Mouse (Mus musculus): ENCODE results near the gene Ptpn3. TPM values are rescaled to one million over a fixed set of nuclear protein-coding genes. Genes with fewer than 3 reads are reported as not detected.
A peak's percentile ranks its signal among the peaks of the same experiment; 100 is the strongest.

The Ptpn3 gene
- total and polyA plus RNA-seq, 3 experiments, result 10.7 to 41.5 (median 32.4) TPM

DNA sequence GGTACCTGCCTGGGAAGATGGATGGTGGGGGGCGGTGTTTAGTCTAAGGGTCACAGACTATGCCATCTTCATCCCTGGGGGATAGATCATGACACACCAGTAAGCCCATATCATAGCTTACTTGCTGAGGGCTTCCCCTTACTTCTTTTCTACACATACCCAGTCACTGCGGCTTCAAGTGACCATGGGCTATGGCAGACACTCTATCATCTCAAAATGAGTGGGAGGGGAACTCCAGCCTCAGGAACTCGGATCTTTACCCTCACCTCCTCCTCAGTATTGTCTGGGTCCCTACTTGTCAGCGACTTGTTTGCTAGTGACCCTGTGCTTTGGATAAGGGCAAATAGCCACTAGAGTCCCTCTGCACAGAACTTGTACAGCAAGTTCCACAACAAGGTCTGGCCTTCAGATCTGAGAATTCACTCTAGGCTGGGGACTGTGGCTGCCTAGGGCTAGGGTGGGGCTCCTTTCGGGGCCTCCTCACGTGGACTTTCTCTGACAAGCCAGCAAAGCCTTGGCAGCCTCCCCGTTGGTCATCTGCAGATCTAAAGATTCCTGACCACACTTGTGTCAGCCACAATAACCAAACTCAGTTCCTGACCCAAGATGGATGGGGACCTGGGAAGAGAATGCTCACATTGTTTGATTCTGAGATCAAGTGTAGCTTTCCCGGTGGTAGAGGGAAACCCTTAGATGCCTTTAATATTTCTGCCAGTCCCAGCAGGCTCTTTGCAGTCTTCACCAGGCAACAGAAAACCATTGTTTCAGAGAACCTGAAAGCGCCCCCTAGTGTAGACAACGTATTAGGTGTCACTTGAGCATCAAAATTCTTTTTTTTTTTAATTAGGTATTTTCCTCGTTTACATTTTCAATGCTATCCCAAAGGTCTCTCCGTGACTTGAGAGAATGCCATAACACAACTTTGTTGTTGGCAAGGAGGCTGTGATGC lies 134.4 kb downstream of the Ptpn3 start:
- no peak for DNase-seq
- WGBS, result 56% methylated on average over 12 of the region's 12 CpGs
- no peak overlapping the region for H3K4me3 ChIP-seq
- no peaks in the 10 kb centered on the region for H3K4me1 ChIP-seq (ENCODE audit: control insufficient read depth, insufficient read depth, low read length)
- no peak for TF ChIP-seq POLR2A (IDR thresholded peaks at IDR 0.05; ENCODE audit: insufficient read depth, low read depth, low read length)
- peak; percentile 28 for TF ChIP-seq CTCF (IDR thresholded peaks at IDR 0.05)
- no peak overlapping the region for H3K9ac ChIP-seq (ENCODE audit: low read depth, low read length)
- H3K27me3 ChIP-seq (ENCODE audit: control insufficient read depth, insufficient read depth, low read length), result no peaks in the 10 kb centered on the region
- no peak overlapping the region for H3K27ac ChIP-seq
- no peaks in the 10 kb centered on the region for H3K79me2 ChIP-seq (replicated peaks; ENCODE audit: control insufficient read depth, insufficient read depth, low read length)
- intact Hi-C loops (cut with DNase I), result no loop called here
- H3K36me3 ChIP-seq (ENCODE audit: control insufficient read depth, insufficient read depth, low read length), result no peaks in the 10 kb centered on the region

DNA sequence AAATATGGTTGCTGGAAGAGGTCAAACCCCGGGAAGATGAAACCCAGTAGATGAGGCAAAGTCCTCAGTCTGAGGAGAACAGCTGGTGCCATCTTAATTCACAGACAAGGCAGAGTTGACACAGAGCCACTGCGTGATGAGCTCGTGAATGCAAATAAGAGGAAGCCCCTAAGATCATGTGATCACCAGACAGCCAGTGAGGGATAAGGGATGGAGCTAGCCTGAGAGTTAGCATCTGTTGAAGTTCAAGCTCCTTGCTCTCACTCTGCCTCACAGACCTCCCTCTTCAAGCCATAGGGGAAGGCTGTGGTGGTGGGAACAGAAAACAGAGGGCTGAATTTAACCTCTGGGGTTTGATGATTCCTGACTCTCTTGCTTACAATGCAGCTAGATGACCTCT lies 136.0 kb downstream of the Ptpn3 start:
- Histone ChIP-seq H3K36me3 (ENCODE audit: control insufficient read depth, insufficient read depth, low read length) (no peaks in the 10 kb centered on the region), H3K79me2 (replicated peaks; ENCODE audit: control insufficient read depth, insufficient read depth, low read length) (no peaks in the 10 kb centered on the region), H3K27ac (no peak overlapping the region), H3K4me3 (no peak overlapping the region), H3K4me1 (ENCODE audit: control insufficient read depth, insufficient read depth, low read length) (no peaks in the 10 kb centered on the region), H3K27me3 (ENCODE audit: control insufficient read depth, insufficient read depth, low read length) (no peaks in the 10 kb centered on the region), H3K9ac (ENCODE audit: low read depth, low read length) (no peak overlapping the region)
- no peak for DNase-seq
- intact Hi-C loops (cut with DNase I), result no loop called here
- TF ChIP-seq CTCF (IDR thresholded peaks at IDR 0.05), result no peak
- no peak for TF ChIP-seq POLR2A (IDR thresholded peaks at IDR 0.05; ENCODE audit: insufficient read depth, low read depth, low read length)
- no peak for TF ChIP-seq EP300 (IDR thresholded peaks at IDR 0.05; ENCODE audit: insufficient read depth, low read depth, low read length)
- WGBS, result 69% methylated on average over 3 of the region's 3 CpGs

DNA sequence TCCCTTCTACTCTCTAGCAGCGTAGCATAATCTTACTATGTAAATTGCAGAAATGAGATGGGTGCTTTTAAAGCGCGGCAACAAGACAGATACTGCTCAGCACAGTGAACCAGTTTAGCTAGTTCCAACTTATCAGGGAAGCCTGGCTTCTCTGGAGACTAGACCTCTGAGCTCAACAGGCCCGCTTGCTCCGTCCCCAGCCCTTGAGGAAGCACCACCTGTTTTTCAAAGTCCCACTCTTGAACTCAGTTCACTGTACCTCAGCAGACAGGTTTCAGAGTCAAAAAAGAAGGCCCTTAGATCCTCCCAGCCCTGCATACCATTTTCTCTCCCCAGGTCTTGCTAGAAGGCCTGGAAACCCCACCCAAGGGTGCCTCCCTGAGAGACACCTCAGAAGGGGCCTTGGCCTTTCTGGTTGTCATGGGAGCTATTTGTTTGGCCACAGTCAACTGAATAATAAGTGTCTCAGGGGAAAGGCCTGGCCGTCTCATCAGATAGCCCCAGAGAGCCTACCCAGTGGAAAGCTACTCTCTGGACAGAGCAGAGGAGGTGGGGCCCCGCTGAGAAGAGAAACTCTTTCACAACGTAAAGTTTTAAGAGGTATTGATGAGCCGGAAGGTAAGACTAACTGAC lies 136.9 kb downstream of the Ptpn3 start:
- Histone ChIP-seq H3K27me3 (ENCODE audit: control insufficient read depth, insufficient read depth, low read length) (no peaks in the 10 kb centered on the region), H3K9ac (ENCODE audit: low read depth, low read length) (no peak overlapping the region), H3K4me3 (no peak overlapping the region), H3K36me3 (ENCODE audit: control insufficient read depth, insufficient read depth, low read length) (no peaks in the 10 kb centered on the region), H3K79me2 (replicated peaks; ENCODE audit: control insufficient read depth, insufficient read depth, low read length) (no peaks in the 10 kb centered on the region), H3K27ac (no peak overlapping the region), H3K4me1 (ENCODE audit: control insufficient read depth, insufficient read depth, low read length) (no peaks in the 10 kb centered on the region)
- DNase-seq, result no peak
- intact Hi-C loops (cut with DNase I), result no loop called here
- no peak for TF ChIP-seq EP300 (IDR thresholded peaks at IDR 0.05; ENCODE audit: insufficient read depth, low read depth, low read length)
- no peak for TF ChIP-seq CTCF (IDR thresholded peaks at IDR 0.05)
- TF ChIP-seq POLR2A (IDR thresholded peaks at IDR 0.05; ENCODE audit: insufficient read depth, low read depth, low read length), result no peak
- 89% methylated on average over 9 of the region's 9 CpGs for WGBS

DNA sequence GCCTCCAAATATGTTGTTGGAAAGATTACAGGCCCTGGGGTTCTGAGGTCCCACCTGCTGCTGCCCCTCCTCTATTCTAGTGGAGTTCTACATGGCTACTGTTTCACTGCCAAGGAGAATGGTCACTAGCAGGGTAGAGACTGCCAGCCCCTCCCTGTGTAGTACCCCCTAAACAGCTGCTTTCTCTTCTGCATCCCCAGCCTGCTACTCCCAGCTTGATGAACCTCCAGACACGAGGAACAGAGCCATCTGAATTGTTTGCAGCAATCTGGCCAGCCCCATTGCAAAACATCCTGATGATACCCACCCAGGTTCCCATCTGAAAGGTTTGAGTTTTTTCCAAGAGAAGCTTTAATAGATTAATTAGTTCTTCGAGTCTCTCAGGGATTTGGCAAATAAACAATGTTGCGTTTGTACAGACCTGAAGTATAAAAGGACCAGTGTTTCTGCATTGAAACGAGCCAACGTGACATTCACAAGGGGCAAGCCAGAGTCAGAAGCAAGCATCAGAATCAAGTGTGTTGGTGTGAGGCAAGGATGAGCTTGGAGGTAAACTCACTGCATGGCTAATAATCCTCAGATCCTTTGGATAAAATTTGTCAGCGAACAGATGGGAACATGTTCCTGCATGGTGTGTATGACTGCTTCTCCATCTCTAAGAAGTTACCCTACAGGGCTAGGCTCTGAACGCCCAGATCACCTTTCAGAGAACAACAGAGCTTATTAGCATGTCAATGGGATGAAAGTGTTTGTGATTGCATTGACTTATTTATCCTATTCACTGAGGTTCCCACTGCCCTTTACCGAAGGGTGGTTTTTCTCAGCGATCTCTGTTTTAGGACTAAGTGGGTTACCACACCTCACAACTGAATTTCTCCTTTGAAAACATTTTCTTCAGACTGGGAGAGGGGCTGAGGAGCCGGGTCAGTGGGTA lies 138.6 kb downstream of the Ptpn3 start:
- Histone ChIP-seq H3K27me3 (ENCODE audit: control insufficient read depth, insufficient read depth, low read length) (no peaks in the 10 kb centered on the region), H3K27ac (no peak overlapping the region), H3K79me2 (replicated peaks; ENCODE audit: control insufficient read depth, insufficient read depth, low read length) (no peaks in the 10 kb centered on the region), H3K4me3 (no peak overlapping the region), H3K36me3 (ENCODE audit: control insufficient read depth, insufficient read depth, low read length) (no peaks in the 10 kb centered on the region), H3K9ac (ENCODE audit: low read depth, low read length) (no peak overlapping the region), H3K4me1 (ENCODE audit: control insufficient read depth, insufficient read depth, low read length) (no peaks in the 10 kb centered on the region)
- intact Hi-C loops (cut with DNase I), result no loop called here
- 55% methylated on average over 10 of the region's 10 CpGs for WGBS
- TF ChIP-seq CTCF (IDR thresholded peaks at IDR 0.05), result no peak
- TF ChIP-seq POLR2A (IDR thresholded peaks at IDR 0.05; ENCODE audit: insufficient read depth, low read depth, low read length), result no peak
- no peak for TF ChIP-seq EP300 (IDR thresholded peaks at IDR 0.05; ENCODE audit: insufficient read depth, low read depth, low read length)
- DNase-seq, result no peak

DNA sequence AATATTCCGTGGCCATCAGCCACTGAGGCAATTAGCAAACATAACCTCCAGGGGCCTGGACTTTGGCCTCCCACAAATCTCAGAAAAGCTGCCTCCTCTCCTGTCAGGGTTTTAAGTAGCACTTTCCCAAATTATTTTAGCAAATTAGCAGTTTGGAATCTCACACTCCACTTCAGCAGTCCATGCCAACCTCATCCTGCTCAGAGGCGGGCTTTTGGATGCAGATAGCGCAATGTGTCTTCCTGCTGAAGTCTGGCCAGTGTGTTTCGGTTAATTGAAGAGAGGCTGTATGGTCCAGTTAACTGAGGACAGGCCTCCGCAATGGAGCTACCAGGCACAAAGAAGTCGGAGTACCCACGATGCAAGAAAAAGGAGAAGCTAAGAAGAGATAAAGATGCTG lies 141.1 kb downstream of the Ptpn3 start:
- 78% methylated on average over 7 of the region's 7 CpGs for WGBS

More for the DNA sequence above, 141.1 kb downstream of the Ptpn3 start:
- no peaks in the 10 kb centered on the region for H3K79me2 ChIP-seq (replicated peaks; ENCODE audit: control insufficient read depth, insufficient read depth, low read length)
- no peaks in the 10 kb centered on the region for H3K36me3 ChIP-seq (ENCODE audit: control insufficient read depth, insufficient read depth, low read length)
- H3K4me3 ChIP-seq, result no peak overlapping the region
- DNase-seq, result no peak
- H3K9ac ChIP-seq (ENCODE audit: low read depth, low read length), result no peak overlapping the region
- TF ChIP-seq POLR2A (IDR thresholded peaks at IDR 0.05; ENCODE audit: insufficient read depth, low read depth, low read length), result no peak
- TF ChIP-seq EP300 (IDR thresholded peaks at IDR 0.05; ENCODE audit: insufficient read depth, low read depth, low read length), result no peak
- TF ChIP-seq CTCF (IDR thresholded peaks at IDR 0.05), result no peak
- intact Hi-C loops (cut with DNase I), result no loop called here
- no peaks in the 10 kb centered on the region for H3K4me1 ChIP-seq (ENCODE audit: control insufficient read depth, insufficient read depth, low read length)
- no peaks in the 10 kb centered on the region for H3K27me3 ChIP-seq (ENCODE audit: control insufficient read depth, insufficient read depth, low read length)
- H3K27ac ChIP-seq, result no peak overlapping the region
